Mouse (Mus musculus): ENCODE measurements at regions not wholly inside any gene's neighbourhood (a gene's known extent, or its start where the extent isn't known, plus 50 kb on each side); places are given as distances from the start of the nearest gene placed in this dataset.
"Not testable (repeated sequence)": the region's sequence is repeated elsewhere in the genome, so short reads cannot be mapped to it uniquely, and the experiment has no call there.

- no peaks in the 10 kb centered on the region for H3K27me3 ChIP-seq (ENCODE audit: control insufficient read depth, insufficient read depth, low read depth, low read length)
- 84% methylated on average over 6 of the region's 6 CpGs for WGBS
- H3K4me3 ChIP-seq (ENCODE audit: low read depth, low read length) = no peak overlapping the region
Observed at GRCm38 (mm10) chr7:116609406-116609805, 105.2 kb downstream of the Nucb2 start.

GRCm38 (mm10) chr7:116609906-116610305, 105.7 kb downstream of the Nucb2 start:
- WGBS = 81% methylated on average over 12 of the region's 12 CpGs
- H3K4me2 ChIP-seq (ENCODE audit: low read length) = no peak overlapping the region
- H3K9ac ChIP-seq (ENCODE audit: low read depth, low read length) = no peak overlapping the region

More at GRCm38 (mm10) chr7:116609406-116609805, 105.2 kb downstream of the Nucb2 start:
- H3K4me1 ChIP-seq (ENCODE audit: control insufficient read depth, insufficient read depth, low read length) = no peaks in the 10 kb centered on the region; the same call in 1 of the 2 replicates
- no peaks in the 10 kb centered on the region for H3K36me3 ChIP-seq (ENCODE audit: control insufficient read depth, insufficient read depth, low read length)
- H3K4me2 ChIP-seq (ENCODE audit: low read length) = no peak overlapping the region
- no peak overlapping the region for H3K27ac ChIP-seq (ENCODE audit: low read length)
- H3K9me3 ChIP-seq (replicated peaks; ENCODE audit: control insufficient read depth, low read length, poor library complexity, severe bottlenecking) = no peaks in the 10 kb centered on the region
- no peak for ATAC-seq
- H3K9ac ChIP-seq (ENCODE audit: low read depth, low read length) = no peak overlapping the region

GRCm38 (mm10) chr7:116615984-116616383, 111.8 kb downstream of the Nucb2 start:
- H3K4me3 ChIP-seq (ENCODE audit: low read depth, low read length) = no peak overlapping the region
- H3K27ac ChIP-seq (ENCODE audit: low read length) = no peak overlapping the region
- no peaks in the 10 kb centered on the region for H3K9me3 ChIP-seq (replicated peaks; ENCODE audit: control insufficient read depth, low read length, poor library complexity, severe bottlenecking)
- H3K4me1 ChIP-seq (ENCODE audit: control insufficient read depth, insufficient read depth, low read length) = no peaks in the 10 kb centered on the region
- no peaks in the 10 kb centered on the region for H3K36me3 ChIP-seq (ENCODE audit: control insufficient read depth, insufficient read depth, low read length)
- no peak overlapping the region for H3K9ac ChIP-seq (ENCODE audit: low read depth, low read length)
- H3K27me3 ChIP-seq (ENCODE audit: control insufficient read depth, insufficient read depth, low read depth, low read length) = no peaks in the 10 kb centered on the region
- H3K4me2 ChIP-seq (ENCODE audit: low read length) = no peak overlapping the region
- 70% methylated on average over 3 of the region's 3 CpGs for WGBS
- no peak for ATAC-seq

More at GRCm38 (mm10) chr7:116609906-116610305, 105.7 kb downstream of the Nucb2 start:
- Histone ChIP-seq H3K36me3 (ENCODE audit: control insufficient read depth, insufficient read depth, low read length) (no peaks in the 10 kb centered on the region), H3K27me3 (ENCODE audit: control insufficient read depth, insufficient read depth, low read depth, low read length) (no peaks in the 10 kb centered on the region), H3K4me3 (ENCODE audit: low read depth, low read length) (no peak overlapping the region), H3K27ac (ENCODE audit: low read length) (no peak overlapping the region), H3K9me3 (replicated peaks; ENCODE audit: control insufficient read depth, low read length, poor library complexity, severe bottlenecking) (no peaks in the 10 kb centered on the region), H3K4me1 (ENCODE audit: control insufficient read depth, insufficient read depth, low read length) (no peaks in the 10 kb centered on the region; the same call in 1 of the 2 replicates)
- no peak for ATAC-seq

GRCm38 (mm10) chr7:116619636-116620035, 115.5 kb downstream of the Nucb2 start:
- Histone ChIP-seq H3K36me3 (ENCODE audit: control insufficient read depth, insufficient read depth, low read length) (no peaks in the 10 kb centered on the region), H3K4me3 (ENCODE audit: low read depth, low read length) (no peak overlapping the region), H3K27ac (ENCODE audit: low read length) (no peak overlapping the region), H3K9ac (ENCODE audit: low read depth, low read length) (no peak overlapping the region), H3K4me1 (ENCODE audit: control insufficient read depth, insufficient read depth, low read length) (no peaks in the 10 kb centered on the region), H3K4me2 (ENCODE audit: low read length) (no peak overlapping the region), H3K9me3 (replicated peaks; ENCODE audit: control insufficient read depth, low read length, poor library complexity, severe bottlenecking) (no peaks in the 10 kb centered on the region), H3K27me3 (ENCODE audit: control insufficient read depth, insufficient read depth, low read depth, low read length) (no peaks in the 10 kb centered on the region)
- WGBS = 71% methylated on average over 2 of the region's 2 CpGs
- ATAC-seq = no peak

- 68% methylated on average over 4 of the region's 4 CpGs for WGBS
- no peak for ATAC-seq
- Histone ChIP-seq H3K4me1 (ENCODE audit: control insufficient read depth, insufficient read depth, low read length) (no peaks in the 10 kb centered on the region), H3K9ac (ENCODE audit: low read depth, low read length) (no peak overlapping the region), H3K4me3 (ENCODE audit: low read depth, low read length) (no peak overlapping the region), H3K27me3 (ENCODE audit: control insufficient read depth, insufficient read depth, low read depth, low read length) (no peaks in the 10 kb centered on the region), H3K9me3 (replicated peaks; ENCODE audit: control insufficient read depth, low read length, poor library complexity, severe bottlenecking) (no peaks in the 10 kb centered on the region), H3K4me2 (ENCODE audit: low read length) (no peak overlapping the region), H3K27ac (ENCODE audit: low read length) (no peak overlapping the region), H3K36me3 (ENCODE audit: control insufficient read depth, insufficient read depth, low read length) (no peaks in the 10 kb centered on the region)
Observed at GRCm38 (mm10) chr7:116620381-116620780, 116.2 kb downstream of the Nucb2 start.

GRCm38 (mm10) chr7:116633210-116633609, 129.0 kb downstream of the Nucb2 start:
- Histone ChIP-seq H3K4me3 (ENCODE audit: low read depth, low read length) (no peak overlapping the region), H3K4me2 (ENCODE audit: low read length) (no peak overlapping the region), H3K9me3 (replicated peaks; ENCODE audit: control insufficient read depth, low read length, poor library complexity, severe bottlenecking) (no peaks in the 10 kb centered on the region), H3K36me3 (ENCODE audit: control insufficient read depth, insufficient read depth, low read length) (no peaks in the 10 kb centered on the region), H3K4me1 (ENCODE audit: control insufficient read depth, insufficient read depth, low read length) (0 out of 2 replicates have a peak, but pooled peaks cover 3% of the 10 kb centered on the region), H3K9ac (ENCODE audit: low read depth, low read length) (no peak overlapping the region), H3K27ac (ENCODE audit: low read length) (peak overlapping the region; percentile 72), H3K27me3 (ENCODE audit: control insufficient read depth, insufficient read depth, low read depth, low read length) (no peaks in the 10 kb centered on the region)
- WGBS = 44% methylated on average over 3 of the region's 3 CpGs
- ATAC-seq = peak; percentile 78

- 52% methylated on average over 10 of the region's 10 CpGs for WGBS
- Histone ChIP-seq H3K4me3 (ENCODE audit: low read depth, low read length) (no peak overlapping the region), H3K36me3 (ENCODE audit: control insufficient read depth, insufficient read depth, low read length) (no peaks in the 10 kb centered on the region), H3K4me1 (ENCODE audit: control insufficient read depth, insufficient read depth, low read length) (no peaks in the 10 kb centered on the region), H3K9ac (ENCODE audit: low read depth, low read length) (no peak overlapping the region), H3K4me2 (ENCODE audit: low read length) (no peak overlapping the region), H3K27me3 (ENCODE audit: control insufficient read depth, insufficient read depth, low read depth, low read length) (no peaks in the 10 kb centered on the region), H3K27ac (ENCODE audit: low read length) (no peak overlapping the region), H3K9me3 (replicated peaks; ENCODE audit: control insufficient read depth, low read length, poor library complexity, severe bottlenecking) (no peaks in the 10 kb centered on the region)
- ATAC-seq = no peak
Observed at GRCm38 (mm10) chr7:116644902-116645650, 140.9 kb downstream of the Nucb2 start.

GRCm38 (mm10) chr7:116654466-116654865, 150.3 kb downstream of the Nucb2 start:
- Histone ChIP-seq H3K36me3 (ENCODE audit: control insufficient read depth, insufficient read depth, low read length) (no peaks in the 10 kb centered on the region), H3K4me1 (ENCODE audit: control insufficient read depth, insufficient read depth, low read length) (no peaks in the 10 kb centered on the region), H3K27me3 (ENCODE audit: control insufficient read depth, insufficient read depth, low read depth, low read length) (no peaks in the 10 kb centered on the region), H3K9ac (ENCODE audit: low read depth, low read length) (no peak overlapping the region), H3K9me3 (replicated peaks; ENCODE audit: control insufficient read depth, low read length, poor library complexity, severe bottlenecking) (no peaks in the 10 kb centered on the region), H3K4me2 (ENCODE audit: low read length) (no peak overlapping the region), H3K27ac (ENCODE audit: low read length) (no peak overlapping the region), H3K4me3 (ENCODE audit: low read depth, low read length) (no peak overlapping the region)
- ATAC-seq = no peak
- WGBS = 46% methylated on average over 10 of the region's 10 CpGs

- H3K9me3 ChIP-seq (replicated peaks; ENCODE audit: control insufficient read depth, low read length, poor library complexity, severe bottlenecking); H3K4me2 ChIP-seq (ENCODE audit: low read length); H3K27me3 ChIP-seq (ENCODE audit: control insufficient read depth, insufficient read depth, low read depth, low read length); H3K9ac ChIP-seq (ENCODE audit: low read depth, low read length); H3K4me3 ChIP-seq (ENCODE audit: low read depth, low read length); H3K4me1 ChIP-seq (ENCODE audit: control insufficient read depth, insufficient read depth, low read length); H3K36me3 ChIP-seq (ENCODE audit: control insufficient read depth, insufficient read depth, low read length); ATAC-seq; H3K27ac ChIP-seq (ENCODE audit: low read length): not testable (repeated sequence)
- 91% methylated on average over 6 of the region's 6 CpGs for WGBS
Observed at GRCm38 (mm10) chr7:116657040-116657439, 152.9 kb downstream of the Nucb2 start.
